Mouse (Mus musculus) ES-Bruce4 (cell line): ENCODE measurements around the gene Gm31371. TPM values are rescaled to one million over a fixed set of nuclear protein-coding genes. Genes with fewer than 3 reads are reported as not detected.
"Not testable (repeated sequence)": the region's sequence is repeated elsewhere in the genome, so short reads cannot be mapped to it uniquely, and the experiment has no call there.

Source experiments
- H3K27ac ChIP-seq: 2 replicates; pipeline ENCODE4 v1.5.1; 2012; ENCODE audit warnings: low read length, inconsistent platforms; ENCODE audit not compliant: insufficient read depth
- H3K27me3 ChIP-seq: 2 replicates; pipeline ENCODE4 v1.6.1; 2012; ENCODE audit warnings: mild to moderate bottlenecking, low read length, inconsistent platforms; ENCODE audit not compliant: control insufficient read depth, poor library complexity, insufficient read depth, severe bottlenecking
- H3K36me3 ChIP-seq: 2 replicates; pipeline ENCODE4 v1.6.1; 2012; ENCODE audit warnings: inconsistent platforms, mild to moderate bottlenecking, low read length, moderate library complexity; ENCODE audit not compliant: control insufficient read depth, poor library complexity, insufficient read depth, severe bottlenecking
- H3K4me1 ChIP-seq: one replicate; pipeline ENCODE4 v1.8.1; 2011; ENCODE audit warnings: low read length; ENCODE audit not compliant: control insufficient read depth, insufficient read depth
- H3K4me3 ChIP-seq: 2 replicates; pipeline ENCODE4 v1.5.1; 2011; ENCODE audit warnings: low read depth, mild to moderate bottlenecking, low read length
- H3K9ac ChIP-seq: 2 replicates; pipeline ENCODE4 v1.6.1; 2012; ENCODE audit warnings: low read depth, mild to moderate bottlenecking, inconsistent platforms; ENCODE audit not compliant: poor library complexity, severe bottlenecking
- H3K9me3 ChIP-seq: replicated peaks from 2 replicates; pipeline ENCODE4 v1.6.1; 2012; ENCODE audit warnings: mild to moderate bottlenecking, low read length, inconsistent platforms; ENCODE audit not compliant: control insufficient read depth, poor library complexity, insufficient read depth, severe bottlenecking
- polyA plus RNA-seq: library from polyadenylated mRNA; stranded (reverse); fragments of >200 nt; gene quantifications from 2 replicates; pipeline ENCODE4 v1.2.4, GENCODE M21; 2011; ENCODE audit warnings: low read depth; ENCODE audit not compliant: missing spikeins, insufficient read depth, insufficient read length

Gm31371 gene
- polyA plus RNA-seq, 1 experiment = not detected

GRCm38 (mm10) chr8:19975237-19975636 lies 72.0 kb downstream of the Gm31371 start:
- H3K9ac ChIP-seq, H3K27me3 ChIP-seq, H3K4me1 ChIP-seq, H3K27ac ChIP-seq, H3K4me3 ChIP-seq, H3K9me3 ChIP-seq, H3K36me3 ChIP-seq: not testable (repeated sequence)

Other genes with a start within 250 kb of the Gm31371 start
- gene 4930467E23Rik, start 173.8 kb upstream of the Gm31371 start, polyA plus RNA-seq = 1.1 TPM in 1 of 2 replicates, not detected in the other